Mouse (Mus musculus) megakaryocyte, adult 5-6 weeks (primary cell): ENCODE results near the gene Glrx3. TPM values are rescaled to one million over a fixed set of nuclear protein-coding genes. Genes with fewer than 3 reads are reported as not detected.

ENCODE experiments used
- ATAC-seq: 2 replicates; pipeline ENCODE4 v1.8.0; 2016; ENCODE audit warnings: mild to moderate bottlenecking, inconsistent platforms; ENCODE audit not compliant: poor library complexity, severe bottlenecking
- total RNA-seq, 2 experiments: library from RNA; stranded (forward) in 1 of 2; stranded (reverse) in 1 of 2; fragments of 153-499, 151-499 nt in 1 of 2; fragments of 221-1000, 200-1000 nt in 1 of 2; gene quantifications; 2 replicates each; pipeline versions ENCODE4 v1.2.3 to v1.2.4; 2015 to 2017

Glrx3 gene
- total RNA-seq, 2 experiments from 2014 or later = 68.7 to 92.3 TPM

GRCm38 (mm10) chr7:137471431-137472120 is 34.2 kb downstream of the Glrx3 start:
- ATAC-seq = 0 out of 2 replicates have a peak, but pooled peaks have one; percentile 22

- no peak for ATAC-seq
Observed at GRCm38 (mm10) chr7:137472149-137472548, 34.7 kb downstream of the Glrx3 start.

GRCm38 (mm10) chr7:137477950-137478620 is 40.7 kb downstream of the Glrx3 start:
- ATAC-seq = peak; percentile 99

GRCm38 (mm10) chr7:137478621-137478982 is 41.2 kb downstream of the Glrx3 start:
- ATAC-seq = no peak

- no peak for ATAC-seq
Observed at GRCm38 (mm10) chr7:137480839-137481238, 43.4 kb downstream of the Glrx3 start.

- no peak for ATAC-seq
Observed at GRCm38 (mm10) chr7:137483987-137484386, 46.6 kb downstream of the Glrx3 start.

- no peak for ATAC-seq
Observed at GRCm38 (mm10) chr7:137488391-137488790, 51.0 kb downstream of the Glrx3 start.

GRCm38 (mm10) chr7:137490711-137491110 is 53.3 kb downstream of the Glrx3 start:
- ATAC-seq = no peak

GRCm38 (mm10) chr7:137492307-137492973 is 55.0 kb downstream of the Glrx3 start:
- ATAC-seq = peak; percentile 76

- no peak for ATAC-seq
Observed at GRCm38 (mm10) chr7:137498736-137499135, 61.3 kb downstream of the Glrx3 start.

- ATAC-seq = no peak
Observed at GRCm38 (mm10) chr7:137517588-137517987, 80.2 kb downstream of the Glrx3 start.

- ATAC-seq = no peak
Observed at GRCm38 (mm10) chr7:137518028-137518576, 80.7 kb downstream of the Glrx3 start.

Other genes with a start within 250 kb of the Glrx3 start
- gene Ebf3, start 123.2 kb upstream of the Glrx3 start, total RNA-seq (2015) = 0.47 and 0.68 TPM in 2 replicates
- gene Ebf3, start 123.2 kb upstream of the Glrx3 start, total RNA-seq (2017) = 0.45 and 0.62 TPM in 2 replicates
- gene 9430038I01Rik, start 26.9 kb upstream of the Glrx3 start, total RNA-seq (2015) = 23.6 and 24.0 TPM in 2 replicates
- 24.4 and 27.3 TPM in 2 replicates for gene 9430038I01Rik, start 26.9 kb upstream of the Glrx3 start, total RNA-seq (2017)